Mouse (Mus musculus): ENCODE results near the gene Gm49322. TPM values are rescaled to one million over a fixed set of nuclear protein-coding genes. Genes with fewer than 3 reads are reported as not detected.
A peak's percentile ranks its signal among the peaks of the same experiment; 100 is the strongest.

The Gm49322 gene
- total and polyA plus RNA-seq, 3 experiments = 0.28 to 1.8 (median 1.1) TPM

DNA sequence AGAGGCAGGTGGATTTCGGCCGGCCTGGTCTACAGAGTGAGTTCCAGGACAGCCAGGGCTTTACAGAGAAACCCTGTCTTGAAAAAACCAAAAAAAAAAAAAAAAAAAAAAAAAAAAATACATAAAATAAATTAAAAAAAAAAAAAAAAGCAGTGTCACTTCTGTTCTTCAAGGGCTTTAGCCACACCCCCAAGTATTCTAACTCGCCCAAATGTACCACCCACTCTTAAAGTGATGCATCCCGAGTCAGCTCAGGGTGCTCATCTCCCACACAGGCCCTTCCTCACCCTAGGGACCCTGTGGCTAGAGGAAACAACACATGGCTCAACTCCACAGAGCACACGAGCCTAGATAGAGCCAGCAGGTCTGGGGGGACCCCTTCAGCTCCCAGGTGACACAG lies 22.8 kb upstream of the Gm49322 start:
- Histone ChIP-seq H3K36me3 (replicated peaks in 1 of 2; ENCODE audit: control insufficient read depth in 1 of 2, insufficient read depth in 1 of 2, low read length in 1 of 2) (peaks cover 31 to 61% of the 10 kb centered on the region in 2 experiments), H3K9ac (ENCODE audit: insufficient read depth, low read depth) (no peak overlapping the region), H3K79me2 (replicated peaks; ENCODE audit: control insufficient read depth, extremely low read depth, insufficient read depth, poor library complexity, severe bottlenecking) (peaks cover 7% of the 10 kb centered on the region), H3K4me2 (ENCODE audit: insufficient read depth, low read depth, poor library complexity, severe bottlenecking) (no peak overlapping the region), H3K9me3 (replicated peaks; ENCODE audit: low read length) (no peaks in the 10 kb centered on the region), H3K4me3 (replicated peaks in 1 of 3; ENCODE audit: low read depth in 2 of 3, low read length in 2 of 3, poor library complexity in 1 of 3) (no peak overlapping the region), H3K27ac (ENCODE audit: insufficient read depth, low read depth) (no peak overlapping the region), H3K27me3 (replicated peaks) (no peaks in the 10 kb centered on the region), H3K4me1 (ENCODE audit: control insufficient read depth in 1 of 2, insufficient read depth in 2 of 2) (peaks cover 21 to 73% of the 10 kb centered on the region in 2 experiments)
- no peak for DNase-seq (ENCODE audit: extremely low read depth)
- dilution Hi-C loops (cut with MboI; ENCODE audit: extremely low pct_ligation_motif_present, extremely low pct_unique_long_range_greater_than_20kb, low sequenced_read_pairs) (no loop called here), in situ Hi-C loops (cut with MboI; ENCODE audit: low pct_ligation_motif_present, low pct_unique_long_range_greater_than_20kb, low sequenced_read_pairs) (no loop called here)
- TF ChIP-seq MAZ (IDR thresholded peaks at IDR 0.05; ENCODE audit: low read depth, low read length) (no peak), ZNF384 (IDR thresholded peaks at IDR 0.05; ENCODE audit: low read depth, low read length) (peak; percentile 50)

DNA sequence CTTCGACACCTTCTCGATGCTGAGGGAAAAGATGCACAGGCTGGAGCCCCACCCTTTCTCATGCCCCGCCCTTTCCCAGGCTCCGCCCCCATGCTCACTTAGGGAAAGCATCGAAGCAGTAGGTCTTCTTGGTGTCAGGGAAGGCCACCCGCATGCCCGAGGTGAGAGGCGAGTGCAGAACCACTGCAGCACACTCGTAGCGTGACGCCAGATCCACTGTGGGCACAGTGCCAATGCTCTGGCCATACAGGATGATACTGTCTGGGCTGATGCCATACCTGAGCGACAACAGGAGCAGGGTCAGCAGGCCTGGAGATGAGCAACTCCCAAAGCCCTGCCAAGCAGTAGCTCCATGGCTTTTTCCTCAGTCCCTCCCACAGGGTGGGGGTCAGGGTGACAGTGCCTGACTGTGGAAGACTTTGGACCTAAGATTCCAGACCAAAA lies 21.8 kb upstream of the Gm49322 start:
- Histone ChIP-seq H3K4me1 (ENCODE audit: control insufficient read depth in 1 of 2, insufficient read depth in 2 of 2) (peaks cover 31 to 80% of the 10 kb centered on the region in 2 experiments), H3K79me2 (replicated peaks; ENCODE audit: control insufficient read depth, extremely low read depth, insufficient read depth, poor library complexity, severe bottlenecking) (peaks cover 16% of the 10 kb centered on the region), H3K4me3 (replicated peaks in 1 of 3; ENCODE audit: low read depth in 2 of 3, low read length in 2 of 3, poor library complexity in 1 of 3) (no peak overlapping the region), H3K27ac (ENCODE audit: insufficient read depth, low read depth) (no peak overlapping the region), H3K36me3 (replicated peaks in 1 of 2; ENCODE audit: control insufficient read depth in 1 of 2, insufficient read depth in 1 of 2, low read length in 1 of 2) (peaks cover 31 to 63% of the 10 kb centered on the region in 2 experiments), H3K4me2 (ENCODE audit: insufficient read depth, low read depth, poor library complexity, severe bottlenecking) (no peak overlapping the region), H3K9me3 (replicated peaks; ENCODE audit: low read length) (no peaks in the 10 kb centered on the region), H3K9ac (ENCODE audit: insufficient read depth, low read depth) (no peak overlapping the region), H3K27me3 (replicated peaks) (no peaks in the 10 kb centered on the region)
- in situ Hi-C loops (cut with MboI; ENCODE audit: low pct_ligation_motif_present, low pct_unique_long_range_greater_than_20kb, low sequenced_read_pairs) = no loop called here
- TF ChIP-seq ZC3H11A (IDR thresholded peaks at IDR 0.05; ENCODE audit: low read depth, low read length) = no peak
- TF ChIP-seq ETS1 (conservative IDR thresholded peaks at IDR 0.05; ENCODE audit: low read depth, low read length) = no peak
- dilution Hi-C loops (cut with MboI; ENCODE audit: extremely low pct_ligation_motif_present, extremely low pct_unique_long_range_greater_than_20kb, low sequenced_read_pairs) = no loop called here
- no peak for DNase-seq (ENCODE audit: extremely low read depth)

DNA sequence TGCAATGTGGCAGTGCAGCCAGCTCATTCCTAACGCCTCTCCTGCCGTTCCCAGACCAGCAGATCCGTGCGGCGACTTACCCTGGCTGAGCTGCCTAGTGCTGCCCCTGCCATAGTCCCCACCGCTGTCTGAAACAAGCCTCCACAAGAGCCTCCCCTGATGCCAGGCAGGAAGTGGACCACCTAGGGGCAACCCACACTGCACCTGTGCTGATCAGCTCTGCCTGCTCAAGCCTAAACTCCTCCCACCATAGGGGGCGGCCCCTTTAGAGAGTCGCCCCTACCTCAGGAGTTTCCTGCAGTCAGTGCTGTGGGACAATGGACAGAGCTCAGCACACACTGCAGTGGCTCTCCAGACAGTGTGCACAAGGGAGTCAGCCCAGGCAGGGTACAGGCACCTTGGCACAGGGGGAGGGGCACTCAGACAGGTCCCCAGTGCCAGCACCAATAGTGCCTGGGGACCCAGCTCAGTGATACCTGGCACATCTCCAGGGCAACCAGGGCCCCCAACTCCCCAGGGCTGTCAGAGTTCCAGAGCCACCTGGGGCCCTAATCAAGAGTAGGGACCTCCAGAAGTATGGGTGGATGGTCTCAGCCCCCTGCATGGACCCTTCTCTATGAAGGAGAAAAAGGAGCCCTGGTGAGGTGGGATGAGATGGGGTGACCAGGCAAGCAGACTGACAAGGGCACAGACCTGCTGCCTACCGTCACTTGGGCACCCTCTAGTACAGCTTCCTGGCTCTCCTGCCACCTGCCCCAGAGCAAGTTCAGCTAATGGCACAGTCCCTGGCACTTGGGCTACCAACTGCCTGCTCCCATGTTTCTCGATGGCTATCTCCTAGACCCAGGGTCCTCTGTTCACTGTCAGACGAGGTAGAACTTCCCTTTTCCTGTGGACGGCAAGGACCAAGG lies 20.9 kb upstream of the Gm49322 start:
- Histone ChIP-seq H3K4me1 (ENCODE audit: control insufficient read depth in 1 of 2, insufficient read depth in 2 of 2) (peaks cover 33 to 84% of the 10 kb centered on the region in 2 experiments), H3K36me3 (replicated peaks in 1 of 2; ENCODE audit: control insufficient read depth in 1 of 2, insufficient read depth in 1 of 2, low read length in 1 of 2) (peaks cover 31 to 63% of the 10 kb centered on the region in 2 experiments), H3K9ac (ENCODE audit: insufficient read depth, low read depth) (no peak overlapping the region), H3K4me2 (ENCODE audit: insufficient read depth, low read depth, poor library complexity, severe bottlenecking) (no peak overlapping the region), H3K27me3 (replicated peaks) (no peaks in the 10 kb centered on the region), H3K4me3 (replicated peaks in 1 of 3; ENCODE audit: low read depth in 2 of 3, low read length in 2 of 3, poor library complexity in 1 of 3) (no peak overlapping the region), H3K27ac (ENCODE audit: insufficient read depth, low read depth) (no peak overlapping the region), H3K79me2 (replicated peaks; ENCODE audit: control insufficient read depth, extremely low read depth, insufficient read depth, poor library complexity, severe bottlenecking) (peaks cover 20% of the 10 kb centered on the region), H3K9me3 (replicated peaks; ENCODE audit: low read length) (no peaks in the 10 kb centered on the region)
- no peak for DNase-seq (ENCODE audit: extremely low read depth)
- dilution Hi-C loops (cut with MboI; ENCODE audit: extremely low pct_ligation_motif_present, extremely low pct_unique_long_range_greater_than_20kb, low sequenced_read_pairs) = no loop called here
- in situ Hi-C loops (cut with MboI; ENCODE audit: low pct_ligation_motif_present, low pct_unique_long_range_greater_than_20kb, low sequenced_read_pairs) = no loop called here
- TF ChIP-seq USF1 (IDR thresholded peaks at IDR 0.05; ENCODE audit: low read depth, low read length) (no peak), MEF2A (IDR thresholded peaks at IDR 0.05; ENCODE audit: borderline replicate concordance, low read depth, low read length) (no peak), EP300 (IDR thresholded peaks at IDR 0.05; ENCODE audit: low read length) (no peak), POLR2A (IDR thresholded peaks at IDR 0.05; ENCODE audit: low read depth, low read length) (no peak), HCFC1 (IDR thresholded peaks at IDR 0.05; ENCODE audit: low read depth, low read length) (no peak), SMC3 (IDR thresholded peaks at IDR 0.05; ENCODE audit: low read depth, low read length) (no peak), SIN3A (IDR thresholded peaks at IDR 0.05; ENCODE audit: low read length) (no peak)

Measured in CH12.LX (cell line).